Mouse (Mus musculus): ENCODE results near the gene Syngr3.
A peak's percentile ranks its signal among the peaks of the same experiment; 100 is the strongest.

The Syngr3 gene

GRCm38 (mm10) chr17:24644875-24645721 is 44.7 kb downstream of the Syngr3 start:
- DNase-seq (ENCODE audit: low spot score), result no peak

GRCm38 (mm10) chr17:24644030-24644715 is 45.6 kb downstream of the Syngr3 start:
- DNase-seq (ENCODE audit: low spot score), result peak; percentile 52

DNA sequence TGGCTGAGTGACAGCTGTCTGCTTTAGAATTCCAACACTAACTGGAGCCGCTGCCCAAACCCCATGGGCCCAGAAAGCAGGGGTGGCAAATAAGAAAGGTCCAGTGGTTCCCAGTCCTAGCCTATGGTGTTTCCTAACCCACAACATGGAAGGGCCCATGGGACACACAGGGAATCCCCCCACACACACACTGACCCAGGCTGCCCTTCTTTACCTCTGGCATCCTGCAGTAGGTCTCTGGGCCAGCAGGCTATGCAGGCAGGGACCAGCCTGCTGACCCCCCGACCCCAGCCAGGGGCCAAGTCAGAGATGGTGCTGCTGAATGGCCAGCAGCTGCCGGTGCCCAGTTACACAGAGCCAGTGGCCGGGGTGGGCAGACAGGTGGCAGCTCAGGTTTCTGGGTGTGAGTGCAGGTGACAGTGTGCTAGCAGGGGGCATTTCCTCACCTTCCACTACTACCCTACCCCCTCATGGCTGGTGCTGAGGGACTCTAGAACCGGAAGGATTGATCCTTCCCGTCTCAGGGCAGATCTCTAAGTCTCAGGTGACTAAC is 46.9 kb downstream of the Syngr3 start:
- no peak for DNase-seq (ENCODE audit: low spot score)

- DNase-seq (ENCODE audit: low spot score), result no peak
These were observed 47.8 kb downstream of the Syngr3 start for GRCm38 (mm10) chr17:24641944-24642343.

DNA sequence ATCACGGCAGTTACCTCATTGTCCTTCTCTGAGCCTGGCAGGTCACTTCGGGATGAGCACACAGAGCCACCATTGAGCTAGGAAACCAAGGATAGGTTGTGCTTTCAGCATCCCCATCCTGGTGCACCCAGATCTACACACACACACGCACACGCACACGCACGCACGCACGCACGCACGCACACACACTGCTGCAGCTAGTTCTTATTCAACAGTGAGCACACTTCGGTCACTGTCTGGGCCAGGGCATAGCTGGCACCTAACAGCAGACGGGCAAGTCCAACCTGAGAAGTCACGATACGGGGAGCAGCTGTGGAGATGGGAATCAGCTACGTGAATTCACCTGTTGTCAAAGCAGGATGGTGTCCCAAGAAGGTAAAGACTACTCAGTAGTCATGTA is 49.2 kb downstream of the Syngr3 start:
- DNase-seq (ENCODE audit: low spot score), result no peak

GRCm38 (mm10) chr17:24640119-24640518 is 49.6 kb downstream of the Syngr3 start:
- no peak for DNase-seq (ENCODE audit: low spot score)

DNA sequence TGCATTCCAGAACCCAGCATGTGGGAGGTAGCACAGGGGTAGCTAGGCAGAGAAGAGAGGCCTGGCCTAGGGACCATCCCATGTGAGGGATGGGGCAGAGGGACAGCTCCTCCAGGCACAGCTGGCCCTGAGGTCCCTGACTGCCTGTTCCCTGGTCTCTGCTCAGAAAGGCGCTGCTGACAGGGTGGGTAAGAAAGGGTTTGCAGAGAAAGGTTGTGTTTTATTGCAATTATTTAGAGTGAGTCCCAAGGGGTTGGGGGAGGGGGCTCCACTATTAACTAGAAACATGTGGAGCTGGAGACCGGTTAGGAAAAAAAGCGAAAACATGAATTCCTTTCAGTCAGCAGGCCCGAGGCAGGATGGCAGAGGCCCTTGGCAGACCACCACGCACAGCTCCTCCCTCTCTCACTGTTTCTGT is 50.2 kb downstream of the Syngr3 start:
- no peak for DNase-seq (ENCODE audit: low spot score)

DNA sequence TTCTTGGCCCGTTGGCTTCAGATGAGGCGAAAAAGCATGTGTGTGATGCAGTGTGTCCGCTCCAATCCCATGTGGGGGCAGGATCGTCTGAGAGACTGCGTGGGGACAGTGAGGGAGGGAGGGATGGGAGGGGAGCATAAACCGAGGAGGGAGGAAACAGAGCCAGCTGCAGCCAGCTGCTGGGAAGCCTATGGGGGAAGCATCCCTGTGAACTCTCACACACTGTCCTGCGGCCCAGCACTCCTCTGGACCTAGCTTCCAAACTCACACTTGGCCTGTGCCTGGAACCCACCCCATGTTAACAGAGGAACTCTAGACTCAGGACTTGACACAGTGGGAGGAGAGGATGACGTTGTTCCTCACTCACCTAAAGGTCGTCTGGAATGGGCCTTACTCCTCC is 50.9 kb downstream of the Syngr3 start:
- no peak for DNase-seq (ENCODE audit: low spot score)

DNA sequence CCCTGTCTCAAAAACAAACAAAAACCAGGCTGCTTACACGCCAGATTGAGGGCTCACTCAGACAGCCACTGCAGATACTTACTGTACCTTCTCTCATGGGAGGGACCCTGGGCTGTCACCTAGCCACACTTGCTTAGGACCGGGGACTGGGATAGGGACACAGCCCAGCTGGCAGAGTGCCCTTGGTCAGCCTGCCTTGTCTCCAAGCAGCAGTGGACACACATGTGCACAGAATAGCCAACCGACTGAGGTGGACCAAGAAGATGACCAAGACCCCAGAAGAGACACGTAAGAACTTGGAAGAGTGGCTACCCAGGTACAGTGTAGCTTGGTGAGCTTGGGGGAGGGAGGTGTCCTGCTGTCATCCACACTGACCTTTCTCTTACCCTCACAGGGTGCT is 51.5 kb downstream of the Syngr3 start:
- no peak for DNase-seq (ENCODE audit: low spot score)

GRCm38 (mm10) chr17:24636781-24637481 is 52.8 kb downstream of the Syngr3 start:
- DNase-seq (ENCODE audit: low spot score), result no peak

DNA sequence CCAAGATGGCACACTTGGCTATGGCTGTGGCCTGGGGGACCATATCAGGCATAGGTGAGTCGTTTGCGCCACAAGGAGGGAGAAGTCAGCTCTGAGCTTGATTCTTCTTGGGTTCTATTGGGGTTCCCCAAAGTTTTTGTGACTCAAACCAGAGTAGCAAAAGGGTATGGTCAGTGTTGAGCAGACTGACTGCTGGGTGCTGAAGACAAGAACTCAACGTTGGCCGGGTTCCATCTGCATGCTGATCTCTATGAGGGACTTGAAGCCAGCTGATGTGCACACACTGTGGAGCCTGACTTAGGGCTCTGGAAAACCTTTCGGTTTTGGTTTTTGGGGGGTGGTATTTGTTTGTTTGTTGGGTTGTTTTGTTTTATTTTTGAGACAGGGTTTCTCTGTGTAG is 54.1 kb downstream of the Syngr3 start:
- DNase-seq (ENCODE audit: low spot score), result no peak
